Comparison of ENCODE assay signal across 10 mouse cellular contexts in genomic region chrX:9221206-9221605, GRCm38 (mm10). TPM values are rescaled to one million over a fixed set of nuclear protein-coding genes. Genes with fewer than 3 reads are reported as not detected.
DNase-seq lines count a peak whose midpoint lies in the region; TF ChIP-seq lines count a peak whose summit lies in the region.
"Had no signal": no experiment of that assay in that cellular context is flagged by ENCODE, and none has a peak within 500 bp of the region (broad histone marks: within the 10 kb centered on the region; RNA-seq: fewer than 3 reads in every experiment).

No protein-coding gene starts in this region.

- no peak overlapping the region for H3K27ac ChIP-seq in bone marrow macrophage, adult 2 months (ENCODE audit: insufficient read depth, low read depth, low read length)
- H3K27ac ChIP-seq: limb, embryonic 12.5 days; stomach, embryonic 15.5 days had no signal

- H3K4me3 ChIP-seq in bone marrow macrophage, adult 2 months (ENCODE audit: insufficient read depth, low read length) = no peak overlapping the region
- H3K4me3 ChIP-seq: limb, embryonic 12.5 days; stomach, embryonic 15.5 days had no signal

- intact Hi-C loops in gastrocnemius, postnatal 36 days (cut with DNase I) = no loop called here

- DNase-seq in gastrocnemius, postnatal 10 days = peak; percentile 18
- DNase-seq in gastrocnemius, postnatal 36 days = no peak
- DNase-seq in right cerebral cortex, postnatal 10 days (ENCODE audit: low spot score in 2 of 2) = peak; percentile 33 to 37
- no peak for DNase-seq in right cerebral cortex, postnatal 25 days
- DNase-seq in induced T-regulatory cell, adult 2 months (ENCODE audit: low read depth) = peak; percentile 74
- DNase-seq in lung, postnatal 14 days = peak; percentile 53
- peak; percentile 22 to 32 for DNase-seq in thymus, postnatal 36 days

- 0 out of 2 replicates have a peak, but pooled peaks have one; percentile 43 for TF ChIP-seq CTCF in bone marrow macrophage, adult 2 months (IDR thresholded peaks at IDR 0.05; ENCODE audit: low read depth, low read length)

- TF ChIP-seq POLR2A in bone marrow macrophage, adult 2 months (IDR thresholded peaks at IDR 0.05; ENCODE audit: borderline replicate concordance, low read depth, low read length) = no peak

- peaks cover 6% of the 10 kb centered on the region for H3K4me1 ChIP-seq in bone marrow macrophage, adult 2 months (ENCODE audit: control insufficient read depth, insufficient read depth, low read length)
- H3K4me1 ChIP-seq: limb, embryonic 12.5 days; stomach, embryonic 15.5 days had no signal

RNA-seq across cellular contexts. Expression of gene Lancl3, which starts 21.5 kb away (rescaled TPM):
- total RNA-seq in gastrocnemius, postnatal 10 days (2021) = under 1 TPM; 0.11 to 0.26 TPM
- total RNA-seq in gastrocnemius, postnatal 36 days (2021) = under 1 TPM; 0.17 to 0.23 TPM
- polyA plus RNA-seq in bone marrow macrophage, adult 2 months (2012; ENCODE audit: insufficient read depth, insufficient read length, missing spikeins) = not detected in 2 replicates

RNA-seq across cellular contexts. Expression of gene Gm14862, which starts 35.5 kb away (rescaled TPM):
- total RNA-seq in gastrocnemius, postnatal 10 days (2021) = not detected
- not detected for total RNA-seq in gastrocnemius, postnatal 36 days (2021)
- polyA plus RNA-seq in bone marrow macrophage, adult 2 months (2012; ENCODE audit: insufficient read depth, insufficient read length, missing spikeins) = not detected in 2 replicates
- polyA plus RNA-seq: limb, embryonic 12.5 days had no signal

RNA-seq across cellular contexts. Expression of gene Xk, which starts 51.4 kb away (rescaled TPM):
- total RNA-seq in gastrocnemius, postnatal 10 days (2021) = 1 to 10 TPM; 3.1 to 3.4 TPM
- 1 to 10 TPM; 3.5 to 4.2 TPM for total RNA-seq in gastrocnemius, postnatal 36 days (2021)
- polyA plus RNA-seq in bone marrow macrophage, adult 2 months (2012; ENCODE audit: insufficient read depth, insufficient read length, missing spikeins) = 0.84 and 0.92 TPM in 2 replicates

Comparison
In these comparisons a context has a peak if more than half of its experiments do, and no peak if none do; other contexts are left out.
1. DNase-seq: peak in gastrocnemius, postnatal 10 days (single experiment), right cerebral cortex, postnatal 10 days (2 of 2), induced T-regulatory cell, adult 2 months (single experiment), lung, postnatal 14 days (single experiment) and thymus, postnatal 36 days (2 of 2); none in gastrocnemius, postnatal 36 days (0 of 2) and right cerebral cortex, postnatal 25 days (single experiment).